In genomic region chr2:145786618-145786932, GRCm38 (mm10) we compare ENCODE assay signal across 9 mouse cellular contexts.
DNase-seq lines count a peak whose midpoint lies in the region; ATAC-seq and TF ChIP-seq lines count a peak whose summit lies in the region.
"Had no signal": no experiment of that assay in that cellular context is flagged by ENCODE, and none has a peak within 500 bp of the region (broad histone marks: within the 10 kb centered on the region; RNA-seq: fewer than 3 reads in every experiment).

No protein-coding gene starts in this region.

- peak overlapping the region; percentile 53 for H3K4me3 ChIP-seq in heart, embryonic 11.5 days (ENCODE audit: low read depth, low read length)
- no peak overlapping the region for H3K4me3 ChIP-seq in CH12.LX (replicated peaks in 1 of 3; ENCODE audit: low read depth in 2 of 3, low read length in 2 of 3, poor library complexity in 1 of 3)
- H3K4me3 ChIP-seq in hindbrain, embryonic 12.5 days: peak overlapping the region; percentile 28
- 0 out of 2 replicates have a peak overlapping the region, but pooled peaks have one; percentile 24 for H3K4me3 ChIP-seq in liver, postnatal 0 days (ENCODE audit: low read depth, low read length)

- ATAC-seq in heart, embryonic 11.5 days (replicated peaks; ENCODE audit: insufficient number of reproducible peaks, low FRiP score, low TSS enrichment): no peak
- ATAC-seq in hindbrain, embryonic 12.5 days (ENCODE audit: low FRiP score): no peak
- ATAC-seq in liver, postnatal 0 days: no peak
- no peak for ATAC-seq in granulocyte monocyte progenitor cell, adult 5-6 weeks (replicated peaks; ENCODE audit: poor library complexity, severe bottlenecking)

- DNase-seq in heart, adult 11 months: no peak
- DNase-seq in CH12.LX (ENCODE audit: extremely low read depth): no peak
- DNase-seq in liver, postnatal 0 days: no peak
- DNase-seq in Muller cell, postnatal 12 days (ENCODE audit: inconsistent ontology term): no peak
- no peak for DNase-seq in frontal cortex, postnatal 25 days (ENCODE audit: low spot score in 2 of 2)
- DNase-seq: B cell, adult 2 months had no signal

- peak overlapping the region; percentile 72 for H3K4me2 ChIP-seq in heart, embryonic 11.5 days
- H3K4me2 ChIP-seq in CH12.LX (ENCODE audit: insufficient read depth, low read depth, poor library complexity, severe bottlenecking): 0 out of 2 replicates have a peak overlapping the region, but pooled peaks have one; percentile 44
- peak overlapping the region; percentile 62 for H3K4me2 ChIP-seq in hindbrain, embryonic 12.5 days (replicated peaks)
- peak overlapping the region; percentile 64 for H3K4me2 ChIP-seq in liver, postnatal 0 days (ENCODE audit: low read depth, low read length)

- no peak for TF ChIP-seq RAD21 in CH12.LX (IDR thresholded peaks at IDR 0.05; ENCODE audit: low read depth, low read length)

- WGBS in heart, embryonic 11.5 days (ENCODE audit: insufficient replicate concordance): 16% methylated on average over 3 of the region's 3 CpGs
- 9% methylated on average over 3 of the region's 3 CpGs for WGBS in hindbrain, embryonic 12.5 days
- WGBS in liver, postnatal 0 days (ENCODE audit: insufficient replicate concordance): 16% methylated on average over 3 of the region's 3 CpGs

- no peaks in the 10 kb centered on the region for H3K9me3 ChIP-seq in heart, embryonic 11.5 days (replicated peaks; ENCODE audit: control insufficient read depth, low read length)
- peaks cover 4% of the 10 kb centered on the region for H3K9me3 ChIP-seq in CH12.LX (replicated peaks; ENCODE audit: low read length)
- no peaks in the 10 kb centered on the region for H3K9me3 ChIP-seq in hindbrain, embryonic 12.5 days (replicated peaks)
- no peaks in the 10 kb centered on the region for H3K9me3 ChIP-seq in liver, postnatal 0 days (ENCODE audit: low read length)

- TF ChIP-seq CTCF in CH12.LX (conservative IDR thresholded peaks at IDR 0.05 in 1 of 2, IDR thresholded peaks at IDR 0.05 in 1 of 2; ENCODE audit: low read depth in 2 of 2, low read length in 2 of 2): no peak
- TF ChIP-seq CTCF in liver, postnatal 0 days (IDR thresholded peaks at IDR 0.05; ENCODE audit: low read depth): no peak

- TF ChIP-seq POLR2A in CH12.LX (IDR thresholded peaks at IDR 0.05; ENCODE audit: low read depth, low read length): no peak

- in situ Hi-C loops in CH12.LX (cut with MboI; ENCODE audit: low pct_ligation_motif_present, low pct_unique_long_range_greater_than_20kb, low sequenced_read_pairs): no loop called here

- no peaks in the 10 kb centered on the region for H3K27me3 ChIP-seq in heart, embryonic 11.5 days (ENCODE audit: control insufficient read depth, insufficient read depth, low read length)
- H3K27me3 ChIP-seq in CH12.LX (replicated peaks): no peaks in the 10 kb centered on the region
- no peaks in the 10 kb centered on the region; the same call in 1 of the 2 replicates for H3K27me3 ChIP-seq in hindbrain, embryonic 12.5 days
- H3K27me3 ChIP-seq in liver, postnatal 0 days (ENCODE audit: insufficient read depth, low read length): no peaks in the 10 kb centered on the region

- peaks cover 25% of the 10 kb centered on the region for H3K4me1 ChIP-seq in heart, embryonic 11.5 days (ENCODE audit: control insufficient read depth, insufficient read depth, low read length)
- H3K4me1 ChIP-seq in CH12.LX (ENCODE audit: control insufficient read depth in 1 of 2, insufficient read depth in 2 of 2): peaks cover 0 to 35% of the 10 kb centered on the region in 2 experiments; a peak in 2 of 4 replicates
- H3K4me1 ChIP-seq in hindbrain, embryonic 12.5 days: peaks cover 22% of the 10 kb centered on the region
- H3K4me1 ChIP-seq in liver, postnatal 0 days (ENCODE audit: insufficient read depth): peaks cover 7% of the 10 kb centered on the region; the same call in 1 of the 2 replicates

- no peak for TF ChIP-seq EP300 in CH12.LX (IDR thresholded peaks at IDR 0.05; ENCODE audit: low read length)
- TF ChIP-seq EP300 in liver, postnatal 0 days (IDR thresholded peaks at IDR 0.05; ENCODE audit: low read depth): no peak

- dilution Hi-C loops in CH12.LX (cut with MboI; ENCODE audit: extremely low pct_ligation_motif_present, extremely low pct_unique_long_range_greater_than_20kb, low sequenced_read_pairs): no loop called here

- H3K79me2 ChIP-seq in CH12.LX (replicated peaks; ENCODE audit: control insufficient read depth, extremely low read depth, insufficient read depth, poor library complexity, severe bottlenecking): no peaks in the 10 kb centered on the region

- peak overlapping the region; percentile 92 for H3K27ac ChIP-seq in heart, embryonic 11.5 days (ENCODE audit: low read depth, low read length)
- no peak overlapping the region for H3K27ac ChIP-seq in CH12.LX (ENCODE audit: insufficient read depth, low read depth)
- peak overlapping the region; percentile 62 for H3K27ac ChIP-seq in hindbrain, embryonic 12.5 days
- H3K27ac ChIP-seq in liver, postnatal 0 days (ENCODE audit: low read depth): peak overlapping the region; percentile 66

- H3K9ac ChIP-seq in heart, embryonic 11.5 days (ENCODE audit: low read depth, low read length): peak overlapping the region; percentile 76
- no peak overlapping the region for H3K9ac ChIP-seq in CH12.LX (ENCODE audit: insufficient read depth, low read depth)
- H3K9ac ChIP-seq in hindbrain, embryonic 12.5 days: peak overlapping the region; percentile 47
- H3K9ac ChIP-seq in liver, postnatal 0 days (replicated peaks): peak overlapping the region; percentile 19; the same call in 1 of the 2 replicates

- no peaks in the 10 kb centered on the region for H3K36me3 ChIP-seq in heart, embryonic 11.5 days (ENCODE audit: control insufficient read depth, insufficient read depth, low read length)
- no peaks in the 10 kb centered on the region for H3K36me3 ChIP-seq in CH12.LX (replicated peaks in 1 of 2; ENCODE audit: control insufficient read depth in 1 of 2, insufficient read depth in 1 of 2, low read length in 1 of 2)
- H3K36me3 ChIP-seq in hindbrain, embryonic 12.5 days: no peaks in the 10 kb centered on the region
- H3K36me3 ChIP-seq in liver, postnatal 0 days (replicated peaks; ENCODE audit: insufficient read depth, low read length): no peaks in the 10 kb centered on the region

TF ChIP-seq in CH12.LX, 34 proteins besides CTCF, POLR2A, EP300 and RAD21:
- no peak for TF ChIP-seq ELF1 (IDR thresholded peaks at IDR 0.05; ENCODE audit: low read depth, low read length)
- no peak for TF ChIP-seq POLR2AphosphoS2 (IDR thresholded peaks at IDR 0.05; ENCODE audit: low read depth, low read length)
- TF ChIP-seq MYC (IDR thresholded peaks at IDR 0.05; ENCODE audit: low read depth, low read length): no peak
- TF ChIP-seq SMC3 (IDR thresholded peaks at IDR 0.05; ENCODE audit: low read depth, low read length): no peak
- TF ChIP-seq TBP (conservative IDR thresholded peaks at IDR 0.05; ENCODE audit: low read depth, low read length): no peak
- no peak for TF ChIP-seq MXI1 (IDR thresholded peaks at IDR 0.05; ENCODE audit: low read depth, low read length)
- no peak for TF ChIP-seq CHD1 (IDR thresholded peaks at IDR 0.05; ENCODE audit: low read depth, low read length)
- no peak for TF ChIP-seq IRF4 (IDR thresholded peaks at IDR 0.05; ENCODE audit: low read depth, low read length)
- no peak for TF ChIP-seq HCFC1 (IDR thresholded peaks at IDR 0.05; ENCODE audit: low read depth, low read length)
- no peak for TF ChIP-seq JUND (conservative IDR thresholded peaks at IDR 0.05; ENCODE audit: low read depth, low read length)
- no peak for TF ChIP-seq CHD2 (IDR thresholded peaks at IDR 0.05; ENCODE audit: low read length)
- TF ChIP-seq ZC3H11A (IDR thresholded peaks at IDR 0.05; ENCODE audit: low read depth, low read length): no peak
- no peak for TF ChIP-seq ZKSCAN1 (IDR thresholded peaks at IDR 0.05; ENCODE audit: borderline replicate concordance, low read depth, low read length)
- TF ChIP-seq NELFE (IDR thresholded peaks at IDR 0.05; ENCODE audit: low read depth, low read length): no peak
- no peak for TF ChIP-seq MAZ (IDR thresholded peaks at IDR 0.05; ENCODE audit: low read depth, low read length)
- no peak for TF ChIP-seq USF1 (IDR thresholded peaks at IDR 0.05; ENCODE audit: low read depth, low read length)

Comparison
In these comparisons a context has a peak if more than half of its experiments do, and no peak if none do; other contexts are left out.
1. H3K4me3 ChIP-seq: peak in heart, embryonic 11.5 days (single experiment), hindbrain, embryonic 12.5 days (single experiment) and liver, postnatal 0 days (single experiment); none in CH12.LX (0 of 3).
2. Peak in every context shown above with its lines, with median percentiles within 50 percentile points of each other: H3K4me2 ChIP-seq.